Mouse (Mus musculus) heart, postnatal 25 days (tissue): ENCODE data around the gene Daam1. TPM values are rescaled to one million over a fixed set of nuclear protein-coding genes. Genes with fewer than 3 reads are reported as not detected.

ENCODE experiments used
- DNase-seq: peaks from one replicate; pipeline ENCODE4 v3.0.0; 2022; ENCODE audit warnings: low spot score
- intact Hi-C: fragments of 180-260 bp; cut with DNase I; formaldehyde crosslinking; loops from one replicate; pipeline ENCODE4 v1.15.1; 2025
- total RNA-seq, 2 experiments: library from RNA; stranded (reverse); gene quantifications; 2 replicates each; pipeline ENCODE4 v1.2.3; 2021

Daam1 gene
- total RNA-seq, 2 experiments from 2014 or later: 78.6 to 79.5 TPM

DNA sequence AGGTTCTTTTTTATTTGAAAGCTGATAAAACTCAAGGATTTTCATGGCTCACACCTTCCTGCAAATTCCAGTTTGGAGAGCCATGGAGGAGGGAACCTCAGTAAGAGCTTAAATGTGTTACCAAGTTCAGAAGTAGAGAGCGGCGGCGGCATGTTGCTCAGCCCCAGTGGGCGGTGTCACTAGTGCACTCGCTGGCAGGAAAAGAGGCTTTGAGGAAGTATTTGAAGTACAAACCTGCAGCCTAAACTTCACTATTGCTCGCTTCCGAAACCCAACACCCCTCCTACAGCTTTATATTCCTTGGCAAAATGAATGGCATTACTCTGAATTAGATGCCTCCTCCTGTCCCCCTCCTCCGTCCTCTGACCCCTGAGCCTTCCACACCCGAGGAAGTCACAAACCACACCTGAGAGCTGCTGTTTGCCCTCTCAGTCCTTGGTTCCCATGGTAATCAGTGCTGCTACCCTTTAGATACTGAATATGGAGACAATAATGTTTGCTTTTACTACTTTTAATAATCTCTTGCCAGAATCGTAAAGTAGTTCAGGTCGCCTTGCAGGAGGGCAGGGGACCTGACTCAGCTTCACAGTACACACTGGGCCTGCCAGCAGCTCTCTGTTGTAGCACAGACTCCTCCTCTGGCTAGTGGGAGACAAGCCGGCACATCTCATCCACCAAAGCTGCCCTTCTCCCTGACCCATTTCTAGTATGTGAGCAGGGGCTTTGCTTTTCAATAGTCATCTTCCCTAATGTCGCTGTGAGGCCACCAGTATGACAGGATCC is 119.4 kb downstream of the Daam1 start:
- intact Hi-C loops: no loop called here

DNA sequence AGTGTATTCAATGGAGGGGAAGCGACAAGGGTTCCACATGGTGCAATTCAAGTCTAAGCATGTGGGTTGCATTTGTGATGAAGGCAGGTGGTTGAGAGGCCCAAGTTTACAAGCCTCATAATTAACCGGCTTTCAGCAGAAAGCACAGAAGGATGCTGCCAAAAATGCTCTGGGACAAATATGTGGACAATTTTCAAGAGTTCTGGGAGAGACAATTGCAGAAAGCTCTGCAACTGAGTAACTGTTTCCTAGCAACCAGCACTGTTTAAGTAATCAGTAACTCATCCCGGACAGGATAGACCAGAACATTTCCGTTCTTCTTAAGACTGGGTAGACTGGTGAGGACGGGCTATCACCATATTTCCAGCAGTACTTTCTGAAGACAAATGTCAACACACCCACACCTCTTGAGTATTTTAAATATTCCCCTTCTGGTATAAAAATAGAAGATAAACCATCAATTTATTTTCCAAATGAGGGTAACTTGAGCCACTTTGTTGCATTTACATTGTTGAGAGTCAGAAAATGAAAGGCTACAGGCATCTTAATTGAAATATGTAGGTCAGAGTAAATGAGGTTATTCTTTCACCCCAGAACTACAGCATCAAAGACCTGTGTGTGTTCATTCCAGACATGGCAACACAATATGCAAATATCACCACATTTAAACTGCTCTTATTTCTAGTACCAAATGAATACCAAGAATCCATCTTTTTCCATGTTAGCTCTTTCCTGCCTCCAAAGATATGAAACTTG is 123.5 kb downstream of the Daam1 start:
- intact Hi-C loops: no loop called here
- no peak for DNase-seq

More for the DNA sequence above, 119.4 kb downstream of the Daam1 start:
- DNase-seq: no peak

DNA sequence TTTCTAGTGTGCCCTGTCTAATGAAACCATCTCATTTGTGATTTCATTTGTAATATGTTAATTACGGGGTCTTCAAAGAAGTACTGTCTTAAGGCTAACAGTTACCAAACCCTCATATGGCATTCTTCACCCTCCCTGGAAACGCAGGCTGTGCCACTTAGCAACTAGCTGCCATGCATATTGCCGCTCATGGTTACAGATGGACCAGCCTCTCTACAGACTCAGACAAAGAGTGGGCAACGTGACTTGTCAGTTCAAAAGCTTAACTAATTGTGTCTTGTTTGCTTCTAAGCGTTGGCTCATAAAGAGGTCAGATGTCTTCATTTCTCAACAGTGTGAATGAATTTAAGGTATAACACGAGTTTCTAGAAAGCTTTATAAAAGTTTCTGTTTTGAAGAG is 126.1 kb downstream of the Daam1 start:
- intact Hi-C loops: no loop called here
- DNase-seq: no peak

DNA sequence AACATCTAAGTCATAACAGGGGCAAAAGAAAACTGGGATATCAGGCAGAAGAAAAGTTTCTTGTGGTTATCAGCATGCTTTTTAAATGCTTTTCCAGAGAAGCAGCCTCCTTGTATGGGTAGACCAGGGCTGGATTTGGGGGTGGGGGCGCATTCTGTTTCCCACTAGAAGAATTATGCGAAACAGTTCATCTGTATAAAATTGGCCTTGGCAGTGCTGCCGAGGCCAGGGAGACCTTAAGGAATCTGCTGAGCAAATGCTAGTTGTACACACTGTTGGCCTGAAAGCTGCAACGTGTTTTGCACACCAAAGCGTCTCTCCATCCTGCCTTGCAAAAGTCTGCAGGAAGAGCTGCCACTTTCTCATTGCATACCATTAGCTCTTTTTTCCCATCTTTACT is 126.6 kb downstream of the Daam1 start:
- DNase-seq: no peak
- intact Hi-C loops: no loop called here

DNA sequence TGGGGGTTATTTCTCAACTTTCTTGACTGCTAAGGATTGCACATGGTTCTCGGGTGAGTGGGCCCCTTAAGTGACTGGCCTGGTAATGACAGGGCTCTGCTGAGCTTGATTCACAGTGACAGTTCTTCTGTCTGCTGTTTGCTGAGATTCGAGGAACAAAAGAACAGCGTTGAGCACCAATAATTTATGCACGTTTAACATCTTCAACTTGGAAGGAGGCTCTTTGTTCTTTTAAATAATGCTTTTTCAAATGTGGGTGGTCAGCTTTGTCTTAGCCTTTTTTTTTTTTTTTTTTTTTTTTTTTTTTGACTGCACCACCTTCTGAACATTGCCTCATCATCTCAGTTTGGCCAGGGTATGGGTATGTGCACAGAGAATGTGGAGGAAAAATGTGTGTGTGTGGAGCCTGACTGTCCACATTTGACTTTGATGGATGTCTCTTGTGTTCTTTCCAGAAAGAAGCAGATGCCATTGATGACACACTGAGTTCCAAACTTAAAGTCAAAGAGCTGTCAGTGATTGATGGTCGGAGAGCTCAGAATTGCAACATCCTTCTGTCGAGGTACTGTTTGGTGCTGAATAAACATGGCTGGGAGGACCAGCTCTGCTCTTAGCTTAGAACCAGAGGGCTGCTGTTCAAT is 128.6 kb downstream of the Daam1 start:
- intact Hi-C loops: no loop called here
- no peak for DNase-seq

DNA sequence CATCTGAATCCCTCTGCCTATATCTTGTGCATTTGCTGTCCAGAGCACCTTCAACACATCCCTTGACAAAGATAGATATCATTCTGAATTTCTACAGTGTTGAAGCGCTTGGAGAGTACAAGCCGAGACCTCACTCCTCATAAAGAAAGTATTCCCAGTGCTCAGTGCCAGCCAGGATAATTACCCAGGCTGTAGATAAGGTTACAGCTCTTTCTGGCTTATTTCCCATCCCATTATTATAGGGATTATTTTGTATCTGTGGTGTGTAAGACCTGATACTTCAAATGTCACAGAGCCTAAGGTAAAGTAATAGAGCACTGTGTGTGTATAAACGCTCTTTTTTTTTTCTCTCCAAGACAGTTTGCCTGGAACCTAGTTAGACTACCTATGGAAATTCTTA is 130.8 kb downstream of the Daam1 start:
- intact Hi-C loops: no loop called here
- DNase-seq: no peak

DNA sequence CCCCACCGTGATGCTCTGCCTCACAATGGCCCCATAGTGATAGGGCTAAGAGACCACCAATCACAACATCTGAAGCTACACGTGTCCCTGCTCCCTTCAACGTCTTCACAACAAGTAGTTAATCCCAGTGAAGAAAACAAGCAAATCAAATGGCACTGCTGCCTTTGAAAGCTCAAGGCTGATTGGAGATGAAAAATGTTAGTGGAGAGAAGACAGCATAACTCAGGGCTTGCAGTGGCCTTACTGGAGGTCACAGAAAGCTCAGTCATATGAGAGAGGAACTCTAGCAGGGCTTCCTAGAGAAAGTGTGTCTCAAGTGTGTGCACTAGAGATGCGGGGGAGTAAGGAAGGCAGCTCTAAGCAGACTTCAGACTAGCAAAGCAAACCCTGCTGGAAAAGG is 131.7 kb downstream of the Daam1 start:
- intact Hi-C loops: no loop called here
- DNase-seq: no peak

DNA sequence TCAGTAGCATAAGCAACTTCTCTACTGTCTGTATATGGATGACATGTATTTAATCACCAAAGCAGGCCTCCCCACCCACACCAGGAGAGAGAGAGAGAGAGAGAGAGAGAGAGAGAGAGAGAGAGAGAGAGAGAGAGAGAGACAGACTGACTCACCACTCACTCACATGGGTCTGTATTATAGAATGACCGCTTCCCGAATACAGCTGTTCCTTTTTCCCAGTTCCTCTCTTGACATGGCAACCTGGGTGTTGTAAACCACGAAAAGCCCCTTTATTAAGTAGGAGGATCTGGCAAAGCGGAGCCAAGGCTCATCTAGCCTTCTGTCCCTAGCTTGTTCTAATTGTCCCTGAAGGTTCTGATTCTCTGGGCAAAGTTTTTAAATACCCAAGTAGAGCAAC is 137.7 kb downstream of the Daam1 start:
- intact Hi-C loops: no loop called here
- DNase-seq: no peak

DNA sequence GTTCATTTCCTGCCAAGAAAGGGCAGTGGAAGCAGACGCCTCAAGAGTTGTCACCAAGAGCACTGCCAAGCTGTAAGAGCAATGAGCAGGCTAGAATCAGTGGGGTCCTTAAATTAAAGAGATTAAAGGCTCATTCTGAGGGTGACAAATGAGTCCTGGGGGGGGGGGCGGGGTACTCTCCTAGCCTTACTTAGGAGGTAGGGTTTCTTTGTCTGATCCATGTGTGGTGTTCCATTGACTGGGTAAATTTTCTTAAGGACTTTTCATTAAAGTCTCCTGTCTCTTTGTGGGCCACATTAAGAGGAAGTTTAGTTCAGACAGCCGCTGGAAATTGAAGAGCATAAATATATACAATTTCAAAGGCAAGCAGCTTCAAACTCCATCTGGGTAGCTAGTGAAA is 138.1 kb downstream of the Daam1 start:
- DNase-seq: no peak
- intact Hi-C loops: no loop called here

DNA sequence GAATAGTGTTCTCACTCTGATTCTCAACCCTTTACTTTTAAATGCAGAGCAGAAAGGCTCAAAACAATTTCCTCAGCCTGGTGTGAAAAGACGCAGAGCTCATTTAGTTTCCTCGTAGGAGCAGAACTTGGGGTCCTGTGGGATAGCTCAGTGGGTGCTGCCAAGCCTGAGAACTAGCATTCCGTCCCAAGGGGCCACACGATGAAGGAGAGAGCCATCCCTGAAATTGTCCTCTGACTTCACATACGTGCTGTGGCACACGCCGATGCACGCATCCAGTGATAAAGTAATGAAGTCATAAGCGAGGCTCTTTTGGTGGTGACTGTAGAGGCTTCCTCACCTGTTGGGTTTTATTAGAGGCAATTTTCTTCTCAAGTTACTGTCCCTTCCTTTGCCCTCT is 138.6 kb downstream of the Daam1 start:
- intact Hi-C loops: no loop called here
- DNase-seq: no peak

DNA sequence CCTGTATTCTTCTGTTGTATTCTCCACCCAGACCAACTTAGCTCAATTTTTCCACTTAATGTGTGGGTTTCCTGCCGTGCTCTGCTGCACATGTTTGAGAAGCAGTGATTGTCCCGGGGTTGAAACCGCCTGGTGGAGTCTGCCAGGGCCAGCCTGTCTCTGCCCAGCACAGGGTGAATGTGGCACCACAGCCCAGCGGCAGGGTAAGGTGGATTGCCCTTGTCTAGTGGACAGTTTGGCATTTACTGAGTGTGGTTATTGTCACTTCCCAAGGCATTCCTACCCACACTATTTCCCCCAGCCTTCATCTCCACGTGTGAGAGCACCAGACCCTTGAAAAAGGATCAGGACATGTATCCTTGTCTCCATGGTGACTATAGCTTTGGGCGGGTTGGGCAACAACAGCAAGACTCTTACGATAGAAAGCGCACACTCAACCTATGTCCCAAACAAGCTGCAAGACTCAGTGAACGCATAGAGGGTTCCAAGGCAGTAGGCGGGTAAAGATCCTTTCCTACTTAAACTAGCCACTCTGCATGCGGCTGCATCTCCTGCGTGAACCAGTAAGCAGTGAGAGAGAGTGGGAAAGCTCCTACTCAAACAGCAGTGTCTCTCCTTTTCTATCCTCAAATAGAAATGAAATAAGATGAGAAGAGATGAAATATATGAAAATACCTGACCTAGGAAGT is 139.2 kb downstream of the Daam1 start:
- no peak for DNase-seq
- intact Hi-C loops: no loop called here

DNA sequence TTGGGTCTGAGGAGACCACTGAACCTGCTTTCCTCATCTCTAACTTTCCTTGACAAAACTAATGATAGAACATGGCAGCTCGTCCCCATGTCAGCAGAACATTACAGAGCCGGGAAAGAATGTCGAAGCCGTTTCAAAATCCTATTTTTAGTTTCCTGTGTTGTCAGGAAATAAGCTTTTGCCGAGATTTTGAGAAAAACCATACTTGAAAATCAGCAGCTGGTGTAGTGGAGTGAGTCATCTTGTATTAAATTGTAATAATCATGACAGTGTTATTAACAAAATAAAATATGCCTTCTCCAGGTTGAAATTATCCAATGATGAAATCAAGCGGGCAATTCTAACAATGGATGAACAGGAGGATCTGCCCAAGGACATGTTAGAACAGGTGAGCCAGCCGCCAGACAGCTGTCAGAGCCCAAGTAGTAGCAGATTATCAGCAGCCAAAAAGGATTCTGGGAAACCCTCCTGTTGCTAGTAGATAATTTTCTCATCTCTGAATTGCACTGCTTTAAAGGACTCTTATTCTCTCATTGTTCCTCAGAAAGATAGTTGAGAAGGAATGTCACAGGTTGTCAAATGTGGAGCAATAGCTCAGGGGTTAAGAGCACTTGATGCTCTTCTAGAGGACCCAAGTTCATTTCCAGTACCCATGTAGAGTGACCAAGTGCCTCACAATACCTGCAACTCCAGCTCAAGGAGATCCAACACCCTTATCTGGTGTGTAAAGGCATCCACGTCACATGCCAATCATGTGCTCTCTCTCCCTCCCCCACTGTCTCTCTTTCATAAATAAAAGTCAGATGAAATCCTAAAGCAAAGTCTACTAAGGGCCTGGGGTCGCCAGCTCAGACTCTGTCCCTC is 140.1 kb downstream of the Daam1 start:
- intact Hi-C loops: no loop called here
- DNase-seq: no peak

DNA sequence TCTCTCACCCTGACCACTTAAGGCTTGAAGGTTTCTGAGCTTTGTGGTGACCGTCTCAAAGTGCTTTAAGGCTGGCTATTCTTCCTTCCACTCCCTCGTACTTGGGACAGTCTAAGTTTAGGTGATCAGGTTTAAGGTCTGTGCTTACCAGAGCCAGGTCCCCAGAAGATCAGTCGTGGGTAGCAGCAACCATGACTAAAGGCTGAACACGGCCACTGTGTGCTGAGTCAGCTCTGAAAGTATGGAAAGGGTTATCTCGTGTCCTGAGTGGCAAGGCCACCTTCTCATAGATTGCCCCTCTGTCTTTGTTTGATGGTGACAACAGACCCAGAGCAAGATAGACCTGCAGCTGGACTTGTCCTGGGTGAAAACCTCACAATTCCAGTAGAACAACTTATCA is 141.2 kb downstream of the Daam1 start:
- DNase-seq: no peak
- intact Hi-C loops: no loop called here

DNA sequence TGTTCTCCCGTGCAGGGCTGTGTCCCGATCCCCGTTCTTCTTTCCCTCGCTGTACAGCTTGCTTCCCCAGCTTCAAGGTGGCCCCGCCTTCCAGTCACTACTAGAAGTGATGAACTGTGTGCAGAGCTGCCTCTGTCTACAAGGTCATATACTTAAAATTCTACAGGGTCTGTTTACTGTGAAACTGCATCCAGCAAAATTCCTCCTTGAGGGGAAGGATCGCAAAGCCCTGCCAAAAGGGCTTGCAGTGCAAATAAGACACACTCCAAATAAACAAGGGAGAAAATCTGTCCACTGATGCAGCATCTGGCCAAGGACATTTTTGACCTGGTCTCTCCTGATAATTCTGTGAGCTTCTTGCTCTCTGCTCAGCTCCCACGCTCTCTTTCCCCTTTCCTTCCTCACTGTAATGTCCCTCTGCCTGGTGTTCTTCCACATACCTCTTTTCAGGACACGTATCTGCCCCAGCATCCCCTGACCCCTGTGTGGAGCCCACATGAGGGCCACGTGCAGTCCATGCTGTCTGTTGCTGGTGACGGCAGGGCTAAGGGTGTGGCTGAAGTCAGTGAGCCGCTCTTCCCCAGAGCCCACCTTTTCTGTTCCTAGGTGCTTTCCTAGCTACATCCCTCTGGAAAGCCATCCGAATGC is 141.9 kb downstream of the Daam1 start:
- intact Hi-C loops: no loop called here
- no peak for DNase-seq

DNA sequence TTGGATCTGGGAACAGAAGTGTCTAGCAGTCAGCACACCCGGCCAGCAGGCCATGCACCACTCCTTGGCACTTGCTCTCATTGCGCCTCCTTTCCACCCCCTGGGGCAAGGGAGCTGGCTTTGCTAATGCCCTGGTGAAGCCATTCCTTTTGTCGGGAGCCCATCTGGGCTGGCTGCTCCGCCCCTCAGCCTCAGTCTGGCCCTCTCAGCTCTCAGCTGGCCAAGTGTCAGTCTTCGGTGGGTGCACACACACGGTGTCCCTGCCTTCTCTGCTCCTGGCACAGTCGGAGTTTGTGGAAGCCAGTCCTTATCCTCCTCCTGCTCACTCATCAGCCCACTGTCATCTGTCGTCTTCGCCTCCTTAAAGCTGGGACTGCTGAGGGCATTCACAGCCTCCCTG is 142.7 kb downstream of the Daam1 start:
- intact Hi-C loops: no loop called here
- no peak for DNase-seq

DNA sequence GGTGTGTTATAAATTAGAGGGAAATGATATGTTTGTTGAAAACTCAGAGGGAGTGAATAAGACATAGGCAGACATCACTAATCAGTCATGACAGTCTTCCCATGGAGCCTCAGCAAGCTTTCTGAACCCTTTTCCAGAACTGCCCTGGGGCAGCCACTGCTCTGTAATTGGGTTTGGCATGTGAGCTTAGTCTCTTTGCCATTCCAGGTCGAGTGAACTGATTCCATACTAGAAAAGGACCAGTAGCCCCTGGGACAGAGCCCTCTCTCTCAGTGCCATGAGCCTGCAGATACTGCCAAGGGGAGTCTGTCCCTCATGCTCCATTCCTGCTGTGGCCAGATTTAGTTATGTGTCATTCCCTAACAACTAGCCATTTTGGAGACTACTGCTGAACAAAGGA is 144.7 kb downstream of the Daam1 start:
- DNase-seq: no peak
- intact Hi-C loops: loop anchor here (5.0 kb wide), 1 partner anchor 78 kb away; no protein-coding TSS in a partner anchor

DNA sequence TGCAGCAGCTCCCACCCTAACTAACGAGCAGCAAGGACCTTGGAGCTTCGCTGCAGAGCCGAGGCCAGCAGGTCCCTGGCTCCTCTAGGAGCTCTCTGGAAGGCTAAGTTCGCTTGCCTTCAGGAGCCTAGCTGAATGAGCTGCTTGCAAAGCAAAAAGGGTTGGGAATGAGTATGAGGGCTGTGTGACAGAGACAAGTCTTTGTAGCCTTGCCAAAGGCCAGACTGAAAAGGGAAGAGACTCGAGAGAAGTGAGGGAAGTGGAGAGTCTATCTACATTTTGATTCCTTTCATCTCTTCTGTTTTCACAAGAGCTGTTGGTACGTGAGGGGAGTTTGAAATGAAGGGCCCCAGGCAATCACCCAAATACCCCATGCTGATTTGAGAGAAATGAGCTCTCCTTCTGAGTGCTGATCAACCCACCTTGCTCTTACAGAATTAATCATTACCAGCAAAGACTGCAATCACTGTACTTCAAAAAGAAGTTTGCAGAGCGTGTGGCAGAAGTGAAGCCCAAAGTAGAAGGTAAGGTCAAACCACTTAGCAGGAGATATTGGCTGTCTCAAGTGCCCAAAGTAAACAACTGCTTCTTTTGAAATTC is 145.6 kb downstream of the Daam1 start:
- DNase-seq: no peak
- intact Hi-C loops: loop anchor here (5.0 kb wide), 1 partner anchor 79 kb away; no protein-coding TSS in a partner anchor

DNA sequence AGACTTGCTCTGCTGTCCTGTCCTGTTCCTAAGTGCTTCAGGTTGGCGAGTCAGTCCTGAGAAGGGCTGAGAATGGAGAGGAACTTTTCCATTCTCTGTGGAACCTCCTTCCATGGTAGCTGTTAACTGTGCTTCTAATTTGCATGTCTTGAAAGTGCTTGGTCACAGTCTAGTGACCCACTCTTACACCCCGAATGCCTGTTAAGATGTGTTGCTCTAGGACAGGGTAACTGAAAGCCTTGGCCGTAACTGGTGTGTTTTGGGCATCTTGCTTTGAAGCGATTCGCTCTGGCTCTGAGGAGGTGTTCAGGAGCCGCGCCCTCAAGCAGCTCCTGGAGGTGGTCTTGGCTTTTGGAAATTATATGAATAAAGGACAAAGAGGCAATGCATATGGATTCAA is 146.5 kb downstream of the Daam1 start:
- intact Hi-C loops: loop anchor here (5.0 kb wide), 1 partner anchor 80 kb away; no protein-coding TSS in a partner anchor
- no peak for DNase-seq
